Mouse (Mus musculus) heart, postnatal 0 days (tissue): ENCODE measurements around the gene Vipr1. TPM values are rescaled to one million over a fixed set of nuclear protein-coding genes. Genes with fewer than 3 reads are reported as not detected.

Source experiments
- ATAC-seq: fragments of 200-750 bp; cut with Nextera tagmentation; 2 replicates; pipeline ENCODE4 v1.8.0; 2017; ENCODE audit warnings: low read depth, moderate number of reproducible peaks, moderate library complexity; ENCODE audit not compliant: insufficient read depth
- DNase-seq: peaks from one replicate; pipeline ENCODE4 v3.0.0-alpha.2; 2016; ENCODE audit warnings: low spot score
- H3K27ac ChIP-seq: fragments of 300-500 bp; sonication (generic); 2 replicates; pipeline ENCODE4 v1.5.1; 2014; ENCODE audit warnings: low read depth, mild to moderate bottlenecking
- H3K27me3 ChIP-seq: fragments of 300-500 bp; sonication (generic); 2 replicates; pipeline ENCODE4 v1.6.1; 2014; ENCODE audit warnings: low read length, mixed read lengths; ENCODE audit not compliant: control insufficient read depth, insufficient read depth
- H3K36me3 ChIP-seq: fragments of 300-500 bp; sonication (generic); replicated peaks from 2 replicates; pipeline ENCODE4 v1.6.1; 2014; ENCODE audit warnings: low read length, mixed read lengths; ENCODE audit not compliant: control insufficient read depth, insufficient read depth
- H3K4me1 ChIP-seq: fragments of 300-500 bp; sonication (generic); 2 replicates; pipeline ENCODE4 v1.6.1; 2014; ENCODE audit warnings: antibody characterized with exemption; ENCODE audit not compliant: control insufficient read depth, insufficient read depth
- H3K4me2 ChIP-seq: fragments of 300-500 bp; sonication (generic); 2 replicates; pipeline ENCODE4 v1.6.1; 2014; ENCODE audit warnings: low read depth, mild to moderate bottlenecking, low read length, moderate library complexity
- H3K4me3 ChIP-seq: fragments of 300-500 bp; sonication (generic); 2 replicates; pipeline ENCODE4 v1.5.1; 2014; ENCODE audit warnings: low read depth, low read length
- H3K9ac ChIP-seq: fragments of 300-500 bp; sonication (generic); replicated peaks from 2 replicates; pipeline ENCODE4 v1.6.1; 2014; ENCODE audit warnings: low read depth, low read length, mixed read lengths
- H3K9me3 ChIP-seq: fragments of 300-500 bp; sonication (generic); replicated peaks from 2 replicates; pipeline ENCODE4 v1.6.1; 2016; ENCODE audit warnings: low read length; ENCODE audit not compliant: control insufficient read depth
- CTCF ChIP-seq: IDR thresholded peaks from 2 replicates; pipeline ENCODE4 v1.5.1; 2016; ENCODE audit warnings: antibody characterized with exemption, control low read depth, low read depth
- EP300 ChIP-seq: IDR thresholded peaks from 2 replicates; pipeline ENCODE4 v1.6.1; 2016; ENCODE audit warnings: antibody characterized with exemption, low read depth
- WGBS: fragments of 180-500 bp; shearing (Covaris S2); extraction: QIAGEN DNeasy Blood & Tissue Kit; methylation state at CpG from one replicate; pipeline ENCODE4 v1.1.7; 2014; 5-methylcytosine and 5-hydroxymethylcytosine counted together
- polyA plus RNA-seq: library from polyadenylated mRNA; unstranded; fragments of >200 nt; fragmentation: Nextera tagmentation; extraction: Ambion mirVana; gene quantifications from 2 replicates; pipeline ENCODE4 v1.2.1, GENCODE M21; 2015
- total RNA-seq: library from RNA; depleted of rRNA; stranded (reverse); fragments of >200 nt; gene quantifications from 2 replicates; pipeline ENCODE4 v1.2.3, GENCODE M21; 2014; ENCODE audit warnings: low replicate concordance

Gene Vipr1
- total and polyA plus RNA-seq, 2 experiments from 2014 or later = 0.40 to 1.3 TPM

DNA sequence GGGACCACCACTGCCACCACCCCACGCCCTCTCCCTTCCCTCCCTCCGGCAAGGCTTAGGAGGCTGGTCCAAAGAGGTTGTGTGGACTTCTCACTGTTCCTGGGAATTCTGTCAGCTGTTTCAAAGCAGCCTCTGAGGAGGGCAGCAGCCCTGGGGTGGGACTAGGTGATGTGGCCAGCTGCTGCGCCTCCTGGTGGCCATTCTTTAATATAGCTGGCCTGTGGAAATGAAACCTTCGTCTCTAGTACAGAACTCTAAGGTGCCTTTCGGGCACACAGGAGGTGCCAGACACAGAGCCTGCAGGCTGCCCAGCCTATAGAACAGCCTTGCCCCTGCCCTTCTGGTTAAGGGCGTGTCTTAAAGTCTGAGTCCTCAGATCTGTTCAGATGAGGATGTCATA, 37.0 kb downstream of the Vipr1 start:
- no peak overlapping the region for H3K27ac ChIP-seq
- no peaks in the 10 kb centered on the region for H3K4me1 ChIP-seq
- ATAC-seq = peak; percentile 82
- peaks cover 7% of the 10 kb centered on the region; the same call in 1 of the 2 replicates for H3K36me3 ChIP-seq
- no peaks in the 10 kb centered on the region for H3K9me3 ChIP-seq
- no peaks in the 10 kb centered on the region for H3K27me3 ChIP-seq
- peak; percentile 69 for DNase-seq
- H3K9ac ChIP-seq = no peak overlapping the region
- WGBS = 21% methylated on average over 6 of the region's 6 CpGs
- no peak overlapping the region for H3K4me2 ChIP-seq
- TF ChIP-seq CTCF (peak; percentile 85), EP300 (no peak)
- no peak overlapping the region for H3K4me3 ChIP-seq

DNA sequence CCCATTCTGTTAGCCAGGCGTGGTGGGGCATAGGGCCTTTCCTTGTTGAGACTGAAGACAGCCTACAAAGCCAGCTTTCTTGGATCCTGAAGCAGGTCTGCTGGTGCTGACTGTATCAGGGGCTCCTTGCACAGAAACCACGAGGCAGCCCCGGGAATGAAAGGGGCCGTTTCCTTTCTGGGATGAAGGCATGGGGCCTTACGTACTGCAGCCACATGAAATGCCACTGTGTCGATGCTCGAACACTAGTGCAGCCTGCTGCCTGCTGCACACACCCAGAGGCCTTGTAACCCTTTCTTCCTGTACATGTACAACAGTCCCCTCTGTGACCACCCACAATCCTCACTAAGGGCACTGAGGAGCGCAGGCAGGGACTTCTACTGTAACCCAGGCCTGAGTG, 38.7 kb downstream of the Vipr1 start:
- Histone ChIP-seq H3K9me3 (no peaks in the 10 kb centered on the region), H3K36me3 (peaks cover 17% of the 10 kb centered on the region; the same call in 1 of the 2 replicates), H3K9ac (no peak overlapping the region), H3K4me1 (no peaks in the 10 kb centered on the region), H3K27ac (no peak overlapping the region), H3K27me3 (no peaks in the 10 kb centered on the region), H3K4me2 (no peak overlapping the region), H3K4me3 (no peak overlapping the region)
- TF ChIP-seq CTCF = no peak
- ATAC-seq = no peak
- DNase-seq = no peak
- WGBS = 61% methylated on average over 8 of the region's 8 CpGs

DNA sequence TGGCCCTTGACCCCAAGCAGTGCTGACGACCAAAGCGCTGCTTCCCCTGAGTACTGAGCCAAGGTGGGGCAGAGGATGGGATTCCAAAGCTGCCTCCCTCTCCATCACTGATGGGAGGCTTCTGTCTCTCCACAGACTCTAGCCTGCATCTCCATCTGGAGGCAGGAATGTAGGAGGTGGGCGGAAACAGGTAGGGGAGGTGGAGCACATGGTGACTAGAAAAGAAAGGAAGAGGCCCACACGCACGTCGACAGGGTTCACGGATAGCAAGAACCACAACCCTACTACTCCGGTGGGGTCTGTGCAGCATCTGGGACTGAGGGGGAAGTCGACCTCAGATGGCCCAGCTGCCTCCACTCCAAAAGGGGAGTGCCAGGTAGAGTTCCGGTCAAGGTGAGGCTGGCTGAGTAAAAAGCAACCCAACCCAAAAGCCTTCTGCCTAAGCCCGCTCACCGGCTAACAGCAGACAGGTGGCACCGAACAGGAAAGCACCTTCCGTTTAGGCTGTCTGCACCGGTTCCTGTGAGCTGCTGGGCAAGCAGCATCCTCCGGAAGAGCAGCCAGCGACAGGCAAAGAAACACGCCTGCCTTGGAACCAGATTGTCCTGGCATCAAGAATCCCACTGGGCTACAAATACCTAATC, 39.6 kb downstream of the Vipr1 start:
- peaks cover 17% of the 10 kb centered on the region; the same call in 1 of the 2 replicates for H3K36me3 ChIP-seq
- no peak overlapping the region for H3K4me3 ChIP-seq
- no peaks in the 10 kb centered on the region for H3K9me3 ChIP-seq
- ATAC-seq (no peak), DNase-seq (no peak)
- no peaks in the 10 kb centered on the region for H3K27me3 ChIP-seq
- TF ChIP-seq CTCF = no peak
- TF ChIP-seq EP300 = no peak
- no peak overlapping the region for H3K9ac ChIP-seq
- no peak overlapping the region for H3K27ac ChIP-seq
- H3K4me2 ChIP-seq = no peak overlapping the region
- 74% methylated on average over 18 of the region's 18 CpGs for WGBS
- H3K4me1 ChIP-seq = no peaks in the 10 kb centered on the region

DNA sequence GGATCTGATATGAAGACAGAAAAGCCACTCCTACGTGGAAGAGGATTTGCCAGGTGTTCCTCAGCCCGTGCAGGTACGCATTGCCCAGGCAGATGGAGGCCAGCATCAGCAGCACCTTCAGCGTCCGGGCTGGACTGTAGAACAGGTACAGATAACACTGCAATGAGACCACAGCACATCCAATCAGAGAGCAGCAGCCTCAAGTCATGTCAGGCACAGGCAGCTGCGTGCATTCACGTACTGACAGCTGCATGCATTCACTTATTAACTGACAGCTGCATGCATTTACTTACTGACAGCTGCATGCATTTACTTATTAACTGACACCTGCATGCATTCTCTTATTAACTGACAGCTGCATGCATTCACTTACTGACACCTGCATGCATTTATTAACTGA, 42.2 kb downstream of the Vipr1 start:
- no peak overlapping the region for H3K4me2 ChIP-seq
- H3K27ac ChIP-seq = no peak overlapping the region
- ATAC-seq = no peak
- no peaks in the 10 kb centered on the region for H3K4me1 ChIP-seq
- no peak overlapping the region for H3K9ac ChIP-seq
- no peaks in the 10 kb centered on the region for H3K27me3 ChIP-seq
- H3K9me3 ChIP-seq = no peaks in the 10 kb centered on the region
- H3K36me3 ChIP-seq = peaks cover 25% of the 10 kb centered on the region; the same call in 1 of the 2 replicates
- no peak for DNase-seq
- H3K4me3 ChIP-seq = no peak overlapping the region
- TF ChIP-seq CTCF = no peak
- TF ChIP-seq EP300 = no peak
- WGBS = 73% methylated on average over 7 of the region's 7 CpGs

DNA sequence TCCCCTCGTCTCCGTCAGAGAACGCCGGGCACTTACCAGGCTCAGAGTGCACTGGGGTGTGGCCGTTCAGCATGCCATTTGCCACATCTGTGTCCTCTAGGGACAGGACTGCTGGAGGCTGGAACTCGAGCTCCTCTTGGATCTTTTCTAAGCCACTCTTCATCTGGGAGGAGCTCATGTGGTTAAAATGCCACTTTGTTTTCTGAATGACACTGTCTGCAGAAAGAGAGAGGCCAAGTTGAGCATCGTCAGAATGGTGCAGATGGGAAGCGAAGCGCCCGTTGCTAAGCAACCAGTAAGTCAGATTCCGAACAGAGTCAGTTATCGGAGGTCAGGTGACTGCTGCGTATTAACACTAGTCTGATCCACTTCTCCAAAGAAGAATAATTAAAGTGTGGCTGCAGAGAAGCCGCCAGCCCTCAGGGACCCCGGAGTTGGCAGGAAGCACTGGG, 47.7 kb downstream of the Vipr1 start:
- DNase-seq = no peak
- H3K4me3 ChIP-seq = no peak overlapping the region
- 81% methylated on average over 15 of the region's 15 CpGs for WGBS
- no peak overlapping the region for H3K9ac ChIP-seq
- no peaks in the 10 kb centered on the region for H3K4me1 ChIP-seq
- no peak for TF ChIP-seq CTCF
- no peak for TF ChIP-seq EP300
- H3K9me3 ChIP-seq = no peaks in the 10 kb centered on the region
- no peak overlapping the region for H3K27ac ChIP-seq
- H3K4me2 ChIP-seq = no peak overlapping the region
- H3K27me3 ChIP-seq = no peaks in the 10 kb centered on the region
- no peak for ATAC-seq
- H3K36me3 ChIP-seq = peaks cover 21% of the 10 kb centered on the region

DNA sequence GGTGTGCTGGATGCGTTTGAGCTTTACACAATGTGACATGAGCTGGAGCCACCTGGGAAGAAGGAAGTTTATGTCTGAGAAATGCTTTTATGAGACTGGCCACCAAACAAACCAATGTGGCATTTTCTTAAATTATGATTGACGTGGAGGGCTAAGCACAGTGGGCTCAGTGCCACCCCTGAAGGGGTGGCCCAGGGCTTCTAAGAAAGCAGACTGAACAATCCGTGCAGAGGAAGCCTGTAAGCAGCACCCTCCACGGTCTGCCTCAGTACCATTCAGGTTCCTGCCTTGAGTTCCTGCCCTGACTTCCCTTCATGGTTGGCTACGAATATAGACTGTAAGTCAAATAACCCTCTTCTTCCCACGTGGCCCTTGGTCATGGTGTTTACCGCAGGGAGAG, 48.2 kb downstream of the Vipr1 start:
- Histone ChIP-seq H3K9me3 (no peaks in the 10 kb centered on the region), H3K27me3 (no peaks in the 10 kb centered on the region), H3K4me2 (no peak overlapping the region), H3K4me3 (no peak overlapping the region), H3K36me3 (peaks cover 20% of the 10 kb centered on the region), H3K9ac (no peak overlapping the region), H3K4me1 (no peaks in the 10 kb centered on the region), H3K27ac (no peak overlapping the region)
- no peak for DNase-seq
- TF ChIP-seq EP300 = no peak
- no peak for TF ChIP-seq CTCF
- ATAC-seq = no peak
- WGBS = 90% methylated on average over 7 of the region's 7 CpGs
